ENCODE assay signal across 9 mouse cellular contexts in genomic region chr17:49512671-49513085, GRCm38 (mm10). TPM values are rescaled to one million over a fixed set of nuclear protein-coding genes. Genes with fewer than 3 reads are reported as not detected.
DNase-seq lines count a peak whose midpoint lies in the region; ATAC-seq lines count a peak whose summit lies in the region.
"Had no signal": no experiment of that assay in that cellular context is flagged by ENCODE, and none has a peak within 500 bp of the region (broad histone marks: within the 10 kb centered on the region; RNA-seq: fewer than 3 reads in every experiment).

No protein-coding gene starts in this region.

- H3K4me1 ChIP-seq in midbrain, embryonic 14.5 days (ENCODE audit: control insufficient read depth, insufficient read depth, low read length) = no peaks in the 10 kb centered on the region
- H3K4me1 ChIP-seq in midbrain, embryonic 13.5 days (replicated peaks) = no peaks in the 10 kb centered on the region

- H3K9me3 ChIP-seq in midbrain, embryonic 14.5 days (ENCODE audit: control insufficient read depth, low read length) = no peaks in the 10 kb centered on the region
- H3K9me3 ChIP-seq in midbrain, embryonic 13.5 days = no peaks in the 10 kb centered on the region

- H3K9ac ChIP-seq in midbrain, embryonic 14.5 days (replicated peaks; ENCODE audit: low read length) = no peak overlapping the region
- H3K9ac ChIP-seq in midbrain, embryonic 13.5 days (replicated peaks) = no peak overlapping the region

- ATAC-seq in midbrain, embryonic 14.5 days (ENCODE audit: low FRiP score, low TSS enrichment) = no peak
- ATAC-seq in midbrain, embryonic 13.5 days = no peak; the same call in 1 of the 2 replicates
- no peak for ATAC-seq in megakaryocyte progenitor cell, adult 5-6 weeks (replicated peaks; ENCODE audit: poor library complexity)

- no peak overlapping the region for H3K4me2 ChIP-seq in midbrain, embryonic 14.5 days (ENCODE audit: low read length)
- no peak overlapping the region for H3K4me2 ChIP-seq in midbrain, embryonic 13.5 days (replicated peaks)

- 49% methylated on average over 5 of the region's 5 CpGs for WGBS in midbrain, embryonic 14.5 days
- WGBS in midbrain, embryonic 13.5 days = 66% methylated on average over 5 of the region's 5 CpGs

- H3K4me3 ChIP-seq in midbrain, embryonic 14.5 days (replicated peaks; ENCODE audit: low read depth, low read length) = no peak overlapping the region
- H3K4me3 ChIP-seq in midbrain, embryonic 13.5 days (replicated peaks) = no peak overlapping the region
- H3K4me3 ChIP-seq: erythroblast, embryonic 14.5 days had no signal

- no peak overlapping the region for H3K27ac ChIP-seq in midbrain, embryonic 14.5 days (replicated peaks; ENCODE audit: low read depth, low read length)
- H3K27ac ChIP-seq in midbrain, embryonic 13.5 days = no peak overlapping the region

- no peaks in the 10 kb centered on the region for H3K27me3 ChIP-seq in midbrain, embryonic 14.5 days (ENCODE audit: control insufficient read depth, insufficient read depth, low read length)
- H3K27me3 ChIP-seq in midbrain, embryonic 13.5 days = no peaks in the 10 kb centered on the region

- peak; percentile 57 for DNase-seq in midbrain, embryonic 14.5 days
- peak; percentile 94 for DNase-seq in brain, adult 2 months (ENCODE audit: low read depth, low spot score)
- peak; percentile 72 for DNase-seq in heart, postnatal 4 days
- DNase-seq in lung, postnatal 25 days (ENCODE audit: low spot score) = peak; percentile 8
- no peak for DNase-seq in spleen, postnatal 10 days (ENCODE audit: low spot score in 2 of 2)
- DNase-seq in right cerebral cortex, postnatal 25 days = no peak

- H3K36me3 ChIP-seq in midbrain, embryonic 14.5 days (ENCODE audit: control insufficient read depth, insufficient read depth, low read length) = no peaks in the 10 kb centered on the region
- H3K36me3 ChIP-seq in midbrain, embryonic 13.5 days = no peaks in the 10 kb centered on the region

RNA-seq across cellular contexts. Expression of gene Daam2, which starts 51.5 kb away (rescaled TPM):
- polyA plus RNA-seq in midbrain, embryonic 14.5 days (2014; fragmentation: Nextera tagmentation; extraction: Ambion mirVana) = 1.8 and 2.1 TPM in 2 replicates
- polyA plus RNA-seq in midbrain, embryonic 13.5 days (2015; fragmentation: Nextera tagmentation; extraction: Ambion mirVana) = 1.6 and 1.7 TPM in 2 replicates
- 10 to 100 TPM; 16.0 to 18.5 TPM for total RNA-seq in heart, postnatal 4 days (2021)
- total RNA-seq in megakaryocyte progenitor cell, adult 5-6 weeks (2015) = not detected in 2 replicates
- not detected in 2 replicates for total RNA-seq in megakaryocyte progenitor cell, adult 5-6 weeks (2017)
- polyA plus RNA-seq: erythroblast, embryonic 14.5 days had no signal

Comparison
In these comparisons a context has a peak if more than half of its experiments do, and no peak if none do; other contexts are left out.
1. DNase-seq: peak in midbrain, embryonic 14.5 days (single experiment), brain, adult 2 months (single experiment), heart, postnatal 4 days (single experiment) and lung, postnatal 25 days (single experiment); none in spleen, postnatal 10 days (0 of 2) and right cerebral cortex, postnatal 25 days (single experiment).
2. RNA of gene Daam2, which starts 51.5 kb away (total RNA-seq): 16.0 to 18.5 TPM in heart, postnatal 4 days; not detected in megakaryocyte progenitor cell, adult 5-6 weeks; every median in the first group is over 10 times any median in the second.